Mouse (Mus musculus): ENCODE results near the gene Gm17018.

DNA sequence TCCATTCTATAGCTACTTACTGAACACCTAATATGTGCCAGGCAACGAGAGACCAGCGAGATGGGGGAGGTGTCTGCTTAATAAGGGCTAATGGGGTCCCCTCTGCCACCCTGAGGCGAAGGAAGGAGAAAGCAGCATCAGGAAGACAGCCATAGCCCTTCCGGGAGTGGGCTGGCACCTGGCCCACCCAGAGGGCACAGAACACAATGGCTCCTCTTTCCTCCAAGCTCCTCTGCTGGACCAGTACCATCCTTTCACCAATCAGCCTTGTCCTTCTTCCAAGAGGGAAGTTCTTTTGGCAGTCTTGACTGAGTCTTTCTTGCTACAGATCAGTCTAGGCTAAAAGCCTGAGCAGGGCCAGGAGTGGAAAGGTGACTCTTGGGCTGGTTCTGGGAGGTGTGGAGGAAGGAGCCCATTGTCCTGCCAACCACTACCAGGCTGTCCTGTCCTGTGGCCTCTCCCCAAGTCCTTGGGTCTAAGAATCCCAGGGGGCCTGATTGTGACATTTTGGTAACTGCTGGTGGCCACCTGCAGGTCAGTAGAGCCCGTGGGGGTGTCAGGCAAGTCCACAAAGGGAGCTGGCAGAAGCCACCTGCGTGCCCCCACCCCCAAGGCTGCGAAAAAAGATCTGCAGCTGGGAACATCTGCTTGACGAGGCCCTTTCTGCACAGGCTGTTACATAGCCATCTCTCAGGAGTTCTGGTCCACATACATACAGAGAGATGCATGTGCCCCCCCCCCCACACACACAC lies 19.6 kb upstream of the Gm17018 start:
- TF ChIP-seq CTCF (conservative IDR thresholded peaks at IDR 0.05; ENCODE audit: insufficient read depth, insufficient read length, low read depth, low read length) (no peak), POLR2A (IDR thresholded peaks at IDR 0.05; ENCODE audit: low read depth, low read length) (no peak)
